Mouse (Mus musculus): ENCODE measurements around the gene Dmbx1.

GRCm38 (mm10) chr4:115869512-115870210, 70.1 kb downstream of the Dmbx1 start:
- TF ChIP-seq POLR2A (IDR thresholded peaks at IDR 0.05; ENCODE audit: borderline replicate concordance, extremely low read depth, insufficient read depth, insufficient read length, poor library complexity, severe bottlenecking) (no peak), CTCF (IDR thresholded peaks at IDR 0.05; ENCODE audit: borderline replicate concordance, extremely low read depth, insufficient read depth, insufficient read length) (no peak)
